Mouse (Mus musculus): ENCODE data around the gene Cfdp1.

- TF ChIP-seq CTCF (IDR thresholded peaks at IDR 0.05; ENCODE audit: borderline replicate concordance, insufficient read depth, low read depth, low read length) (no peak), POLR2A (IDR thresholded peaks at IDR 0.05; ENCODE audit: borderline replicate concordance, insufficient read depth, low read length) (no peak)
These were observed 96.5 kb downstream of the Cfdp1 start for GRCm38 (mm10) chr8:111757599-111757998.
